Mouse (Mus musculus) urinary bladder, adult 2 months (tissue): ENCODE measurements around the gene Csdc2. TPM values are rescaled to one million over a fixed set of nuclear protein-coding genes. Genes with fewer than 3 reads are reported as not detected.
"Not testable (repeated sequence)": the region's sequence is repeated elsewhere in the genome, so short reads cannot be mapped to it uniquely, and the experiment has no call there.

Source experiments
- DNase-seq: peaks from one replicate; pipeline ENCODE4 v3.0.0; 2022; ENCODE audit warnings: low spot score
- polyA plus RNA-seq: library from polyadenylated mRNA; depleted of rRNA; stranded (reverse); fragments of >200 nt; gene quantifications from 2 replicates; pipeline ENCODE4 v1.2.3, GENCODE M21; 2012; rRNA removed

The Csdc2 gene
- polyA plus RNA-seq = 20.2 and 29.6 TPM in 2 replicates

DNA sequence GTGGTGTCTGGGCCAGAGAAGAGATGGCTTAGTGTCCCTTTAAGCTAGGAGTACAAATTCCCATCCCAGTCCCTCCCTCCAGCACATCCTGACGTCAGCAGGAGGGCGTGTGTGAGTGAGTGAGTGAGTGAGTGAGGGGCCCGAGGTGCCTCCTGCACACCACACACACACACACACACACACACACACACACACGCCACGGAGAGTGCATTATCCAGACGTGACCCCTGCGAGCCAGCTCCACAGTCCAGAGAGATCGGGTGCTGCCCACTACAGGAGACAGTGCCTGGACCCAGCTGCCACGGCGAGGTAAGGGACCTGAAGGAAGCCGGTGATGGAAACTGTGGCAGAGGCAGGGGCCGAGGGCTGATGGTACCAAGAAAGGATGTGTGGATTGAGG lies at the start of gene Csdc2:
Gene Csdc2, plus strand, starts transcription at position 81 of the 400 bp plus-strand sequence.
- no peak for DNase-seq

DNA sequence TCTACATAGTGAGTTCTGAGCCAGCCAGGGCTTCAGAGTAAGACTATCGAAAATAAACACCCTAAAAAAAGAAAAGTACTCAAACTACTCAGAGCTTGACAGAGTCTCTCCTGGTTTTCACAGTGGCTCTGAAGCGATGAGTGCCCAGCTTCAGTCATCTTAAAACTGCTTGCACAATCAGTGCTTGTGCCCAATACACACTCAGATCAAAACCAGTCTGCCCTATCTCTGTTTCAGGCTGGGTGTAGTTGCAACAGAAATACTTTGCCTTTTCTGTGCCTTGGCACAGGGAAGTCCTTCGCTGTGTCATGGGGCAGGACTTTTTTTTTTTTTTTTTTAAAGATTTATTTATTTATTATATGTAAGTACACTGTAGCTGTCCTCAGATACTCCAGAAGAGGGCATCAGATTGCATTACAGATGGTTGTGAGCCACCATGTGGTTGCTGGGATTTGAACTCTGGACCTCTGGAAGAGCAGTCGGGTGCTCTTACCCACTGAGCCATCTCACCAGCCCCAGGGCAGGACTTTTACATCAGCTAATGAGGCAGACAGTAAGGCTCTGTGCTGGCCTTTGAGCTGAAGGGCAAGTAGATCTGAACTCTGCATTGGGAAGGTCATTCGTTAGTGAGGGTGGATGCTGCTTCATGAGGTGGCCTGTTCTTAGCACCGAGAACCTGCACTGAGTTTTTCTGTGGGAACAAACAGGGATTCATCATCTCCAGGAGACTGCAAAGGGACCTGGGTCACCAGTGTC lies 49.6 kb upstream of the Csdc2 start:
- no peak for DNase-seq

DNA sequence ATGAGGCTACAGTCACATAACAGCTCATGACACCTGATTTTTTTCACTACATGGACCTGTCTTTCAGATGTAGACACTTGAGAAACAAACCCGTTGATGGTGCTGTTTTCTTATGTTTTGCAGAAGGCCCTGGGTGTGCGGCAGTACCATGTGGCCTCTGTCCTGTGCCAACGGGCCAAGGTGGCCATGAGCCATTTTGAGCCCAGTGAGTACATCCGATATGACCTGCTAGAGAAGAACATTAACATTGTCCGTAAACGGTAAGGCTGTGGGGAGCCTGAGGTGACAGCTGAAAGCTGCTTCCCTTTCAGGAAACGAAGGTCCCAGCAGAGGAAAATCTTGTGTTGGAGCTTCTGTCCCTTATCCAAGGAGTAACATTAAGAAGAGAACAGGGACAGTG lies 47.4 kb upstream of the Csdc2 start:
- no peak for DNase-seq

DNA sequence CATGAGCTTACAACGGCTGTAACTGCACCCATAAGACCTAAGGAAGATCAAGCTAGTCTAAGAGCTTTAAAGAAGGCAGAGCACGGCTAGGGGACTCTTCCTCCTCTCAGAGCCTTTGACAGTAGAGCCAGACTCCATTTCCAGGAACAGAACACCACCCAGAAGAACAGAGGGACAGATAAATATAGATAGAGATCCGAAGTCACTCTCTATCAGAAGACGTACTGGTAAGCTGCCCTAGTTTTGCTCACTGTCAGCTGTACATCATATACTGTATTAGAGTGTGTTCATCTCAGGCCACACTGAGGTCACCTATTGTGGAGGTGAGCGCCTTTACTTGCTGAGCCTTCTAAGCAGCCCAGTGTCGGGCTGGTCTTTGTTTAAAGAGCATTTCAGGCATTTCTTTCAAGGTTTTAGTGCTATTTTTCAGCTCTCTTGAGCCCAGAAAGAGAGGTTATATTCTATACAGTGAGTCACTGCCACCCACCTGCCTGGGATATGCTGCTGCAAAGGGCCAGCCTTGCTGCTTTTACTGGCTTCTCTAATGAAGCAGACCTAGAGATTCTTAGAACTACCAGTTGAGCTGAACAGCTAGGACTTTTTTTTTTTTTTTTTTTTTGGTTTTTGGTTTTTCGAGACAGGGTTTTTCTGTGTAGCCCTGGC lies 45.3 kb upstream of the Csdc2 start:
- DNase-seq = no peak

DNA sequence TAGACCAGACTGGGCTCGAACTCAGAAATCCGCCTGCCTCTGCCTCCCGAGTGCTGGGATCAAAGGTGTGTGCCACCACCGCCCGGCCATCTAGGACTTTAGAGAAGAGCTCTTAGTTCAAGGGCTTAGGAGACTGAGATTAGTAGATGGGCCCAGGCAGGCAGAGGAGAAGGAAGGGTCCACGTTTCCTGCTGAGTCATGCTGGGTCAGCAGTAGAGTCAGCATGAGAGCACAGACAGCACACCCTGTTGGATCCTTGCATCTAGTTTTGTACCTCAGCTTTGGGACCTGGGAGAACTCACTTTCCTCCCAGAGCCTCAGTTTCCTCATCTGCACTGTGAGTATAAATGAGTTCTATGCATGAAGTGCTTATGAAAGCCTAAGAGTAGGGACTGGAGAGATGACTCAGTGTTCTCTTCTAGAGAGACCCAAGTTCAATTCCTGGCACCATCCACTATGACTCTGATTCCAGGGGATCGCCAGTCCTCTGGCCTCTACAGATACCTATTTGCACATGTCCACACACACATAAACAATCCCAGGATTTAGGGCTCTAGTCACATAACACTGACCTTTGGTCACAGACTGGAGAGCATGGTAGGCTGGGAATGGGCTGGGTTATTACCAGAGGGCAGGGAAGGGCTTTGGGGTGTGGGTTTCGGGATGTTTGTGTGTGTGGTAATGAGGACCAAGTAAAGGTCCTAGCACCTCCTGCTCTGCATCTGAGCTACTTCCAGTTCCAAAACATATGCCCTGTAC lies 44.6 kb upstream of the Csdc2 start:
- no peak for DNase-seq

DNA sequence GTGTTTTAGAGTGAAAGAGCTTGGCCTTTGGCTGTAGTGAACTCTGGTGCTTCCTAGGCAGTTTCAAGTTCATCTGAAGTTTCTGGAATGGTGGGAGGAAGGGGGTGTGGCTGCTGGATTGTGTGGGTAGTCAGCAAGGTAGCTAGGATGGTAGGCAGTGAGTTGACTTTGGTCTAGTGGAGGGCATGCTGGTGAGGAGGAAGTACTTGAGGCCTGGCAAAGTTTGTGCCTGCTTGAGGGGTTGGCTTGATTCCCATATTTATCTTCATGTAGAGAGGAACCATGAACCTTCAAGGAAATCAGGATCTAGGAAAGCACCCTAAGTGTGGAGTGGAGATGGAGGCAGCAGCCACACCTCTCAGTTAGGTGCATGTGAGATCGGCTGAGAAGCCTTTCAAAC lies 42.6 kb upstream of the Csdc2 start:
- DNase-seq = no peak

DNA sequence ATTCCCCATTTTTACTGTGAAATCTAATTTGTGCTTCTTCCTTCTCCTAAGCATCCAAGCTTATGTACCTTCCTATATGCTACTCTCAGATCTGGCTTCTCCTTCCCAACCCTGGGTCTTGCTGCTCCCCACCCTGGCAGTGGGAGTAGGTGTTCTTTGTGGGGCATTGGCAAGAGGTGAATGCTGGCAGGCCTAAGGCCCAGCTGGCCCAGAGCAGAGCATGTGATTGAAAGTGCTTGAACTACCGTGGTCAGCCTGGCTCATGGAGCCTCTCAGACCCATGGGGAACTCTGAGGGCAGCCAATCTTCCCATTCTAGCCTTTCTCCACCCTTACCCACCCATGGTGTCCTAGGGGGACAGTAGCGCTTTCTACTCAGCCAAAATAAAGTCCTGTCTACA lies 40.2 kb upstream of the Csdc2 start:
- no peak for DNase-seq

DNA sequence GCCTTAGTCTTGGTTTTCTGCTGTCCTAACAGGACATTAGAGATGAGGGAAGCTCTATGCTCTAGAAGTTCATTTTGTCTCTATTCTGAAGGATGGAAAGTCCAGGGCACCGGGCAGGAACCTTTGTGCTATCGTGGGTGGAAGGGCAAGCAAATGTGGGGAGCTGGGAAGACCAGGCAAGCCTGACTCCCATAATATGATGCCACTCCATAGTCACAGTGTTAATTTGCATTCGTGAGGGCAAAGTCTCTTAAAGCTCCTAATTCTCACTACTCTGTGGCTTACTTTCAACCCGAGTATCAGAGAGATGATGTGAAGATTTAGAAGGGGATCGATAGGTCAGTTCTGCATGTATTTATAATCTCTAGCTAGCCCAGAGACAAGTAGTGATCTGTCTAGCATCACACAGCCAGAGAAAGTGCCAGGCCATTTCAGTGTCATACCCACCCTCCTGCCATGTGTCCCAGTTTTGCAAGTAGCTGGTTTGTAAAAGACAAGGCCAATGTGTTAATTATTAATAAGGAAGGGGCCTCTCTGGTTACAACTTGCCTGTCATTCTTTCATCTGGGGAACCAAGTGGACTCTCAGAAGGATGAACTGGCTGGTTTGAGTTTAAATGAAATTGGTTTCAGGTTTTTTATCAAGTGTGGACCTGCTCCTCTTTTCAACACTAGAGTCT lies 38.8 kb upstream of the Csdc2 start:
- DNase-seq = no peak

DNA sequence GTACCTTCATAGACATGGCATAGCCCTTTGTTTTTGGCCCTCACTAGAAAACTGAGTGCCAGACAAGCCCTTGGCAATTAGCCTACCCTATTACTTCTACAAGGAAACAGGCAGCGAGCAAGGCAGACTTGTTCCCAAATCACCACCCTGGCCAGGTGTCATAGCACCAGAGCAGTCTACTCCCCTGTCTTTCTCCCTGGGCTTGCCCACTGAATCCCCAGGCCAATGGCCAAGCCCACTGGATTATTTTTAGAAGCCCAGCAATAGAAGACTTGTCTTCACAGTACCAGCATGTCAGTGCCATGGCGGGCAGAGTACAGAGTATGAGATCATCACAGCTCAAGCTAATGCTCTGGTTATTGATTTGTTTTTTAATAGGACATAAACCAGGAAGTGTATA lies 37.8 kb upstream of the Csdc2 start:
- DNase-seq = no peak

DNA sequence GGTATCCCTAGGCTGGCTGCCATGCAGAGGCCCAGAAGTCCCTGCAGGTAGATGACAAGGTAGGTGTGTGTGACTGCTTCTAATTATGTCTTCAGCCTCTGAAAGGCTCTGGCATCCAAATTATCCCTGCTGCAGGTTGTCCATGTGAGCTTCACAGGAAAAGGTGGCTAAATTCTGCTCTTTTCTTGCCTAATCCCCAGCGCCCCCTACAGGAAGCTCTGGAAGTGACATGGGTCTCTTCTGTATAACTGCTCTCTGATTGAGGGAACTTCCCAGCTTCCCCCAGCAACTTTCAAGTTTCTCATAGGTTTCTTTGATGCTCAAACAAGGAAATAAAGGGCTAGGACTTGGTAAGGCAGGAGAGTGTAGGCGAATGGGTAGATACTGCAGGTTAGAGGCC lies 31.6 kb upstream of the Csdc2 start:
- DNase-seq = no peak

DNA sequence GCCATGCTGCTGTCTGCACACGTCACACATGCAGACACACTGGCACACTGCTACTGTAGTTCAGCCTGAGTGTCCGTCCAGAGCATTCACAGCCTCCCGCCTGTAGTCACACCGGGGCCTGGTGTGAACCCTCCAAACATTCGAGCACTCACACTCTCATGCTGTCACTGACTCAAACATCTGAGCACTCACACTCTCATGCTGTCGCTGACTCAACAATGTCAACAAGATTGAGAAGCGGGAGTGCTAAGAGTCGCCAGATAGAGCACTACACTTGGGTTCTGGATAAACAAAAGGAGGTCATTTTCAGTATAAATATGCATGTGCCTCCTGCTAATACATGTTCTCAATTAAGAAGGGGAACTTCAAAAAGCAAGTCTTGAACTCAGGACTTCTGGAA lies 28.6 kb upstream of the Csdc2 start:
- no peak for DNase-seq

DNA sequence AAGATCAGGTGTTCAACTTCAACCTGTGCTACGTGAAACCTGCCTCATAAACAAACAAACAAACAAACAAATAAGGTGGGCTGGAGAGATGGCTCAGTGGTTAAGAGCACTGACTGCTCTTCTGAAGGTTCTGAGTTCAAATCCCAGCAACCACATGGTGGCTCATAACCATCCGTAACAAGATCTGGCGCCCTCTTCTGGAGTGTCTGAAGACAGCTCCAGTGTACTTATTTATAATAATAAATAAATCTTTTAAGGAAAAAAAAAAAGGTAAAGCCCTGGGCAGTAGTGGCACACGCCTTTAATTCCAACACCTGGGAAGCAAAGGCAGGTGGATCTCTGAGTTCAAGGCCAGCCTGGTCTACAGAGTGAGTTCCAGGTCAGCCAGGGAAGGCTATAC lies 27.8 kb upstream of the Csdc2 start:
- DNase-seq = not testable (repeated sequence)

DNA sequence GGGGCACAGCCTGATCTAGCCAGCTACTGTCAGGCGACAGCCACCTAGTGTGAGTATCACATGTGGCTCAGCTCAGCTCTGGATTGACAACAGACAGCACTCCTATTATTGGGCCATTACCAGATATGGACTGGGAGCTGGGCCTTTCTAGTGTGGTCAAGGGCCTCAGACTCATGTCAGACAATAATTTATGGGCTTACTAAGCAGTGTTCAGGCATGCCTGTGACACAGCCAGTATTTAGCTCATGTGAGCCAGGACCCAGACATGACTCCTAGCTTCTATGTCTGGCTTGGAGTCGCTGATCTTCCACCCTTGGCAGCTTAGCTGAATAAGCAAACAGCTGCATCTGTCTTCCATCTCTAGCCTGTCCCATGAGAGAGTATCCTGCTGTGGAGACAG lies 24.1 kb upstream of the Csdc2 start:
- DNase-seq = no peak

DNA sequence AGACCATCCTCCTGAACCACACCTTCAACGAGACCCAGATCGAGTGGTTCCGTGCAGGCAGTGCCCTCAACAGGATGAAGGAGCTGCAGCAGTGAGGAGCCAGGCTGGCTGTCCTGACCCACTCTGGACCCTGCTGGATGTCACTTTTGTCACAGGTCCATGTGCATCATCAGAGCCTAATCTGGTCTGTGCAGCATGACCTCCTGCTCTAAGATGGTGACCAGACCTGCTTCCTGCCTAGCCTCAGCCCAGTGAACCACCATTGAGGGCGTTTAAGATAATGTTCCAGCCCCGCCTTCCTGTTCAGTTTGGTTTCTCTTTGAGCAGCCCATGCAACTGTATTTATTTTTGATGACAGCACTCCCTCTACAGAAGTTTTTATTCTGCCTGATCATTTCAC lies 21.9 kb upstream of the Csdc2 start:
- no peak for DNase-seq

DNA sequence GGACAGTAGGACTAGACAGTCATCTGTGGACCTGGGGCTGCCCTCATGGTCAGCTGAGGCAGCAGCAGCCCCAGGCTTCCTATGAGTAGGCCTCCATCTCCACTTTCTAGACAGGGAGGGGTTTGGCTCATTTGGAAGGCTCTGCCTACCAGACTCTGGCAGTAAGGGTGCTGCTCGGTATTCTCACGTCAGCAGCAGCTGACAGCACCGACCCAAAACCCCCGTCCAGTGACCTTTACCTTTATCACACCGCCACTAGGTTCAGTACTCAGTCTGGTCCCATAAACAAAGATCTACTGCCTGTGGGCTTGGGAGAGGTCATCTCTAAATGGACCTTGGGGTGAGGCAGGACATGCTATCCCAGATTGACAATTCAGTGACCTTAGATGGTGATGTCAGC lies 20.9 kb upstream of the Csdc2 start:
- no peak for DNase-seq

DNA sequence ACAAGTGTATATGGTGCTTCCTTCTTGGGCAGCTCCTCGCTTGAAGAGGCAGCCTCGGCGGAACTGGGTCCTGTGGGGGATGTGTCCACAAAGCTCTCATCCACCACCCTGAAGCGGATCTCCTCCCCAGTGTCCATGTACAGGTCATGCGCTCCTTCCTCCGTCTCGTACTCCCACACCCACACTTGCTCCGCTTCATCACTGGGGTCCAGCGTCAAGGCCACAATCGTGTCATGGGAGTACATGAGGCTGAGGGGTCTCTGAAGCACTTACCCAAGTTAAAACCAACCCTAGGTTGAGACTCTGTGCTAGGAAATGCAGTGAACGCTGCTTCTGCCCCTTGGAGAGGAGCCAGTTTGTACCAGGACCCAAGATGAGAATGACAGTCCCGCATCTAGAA lies 19.4 kb upstream of the Csdc2 start:
- no peak for DNase-seq

DNA sequence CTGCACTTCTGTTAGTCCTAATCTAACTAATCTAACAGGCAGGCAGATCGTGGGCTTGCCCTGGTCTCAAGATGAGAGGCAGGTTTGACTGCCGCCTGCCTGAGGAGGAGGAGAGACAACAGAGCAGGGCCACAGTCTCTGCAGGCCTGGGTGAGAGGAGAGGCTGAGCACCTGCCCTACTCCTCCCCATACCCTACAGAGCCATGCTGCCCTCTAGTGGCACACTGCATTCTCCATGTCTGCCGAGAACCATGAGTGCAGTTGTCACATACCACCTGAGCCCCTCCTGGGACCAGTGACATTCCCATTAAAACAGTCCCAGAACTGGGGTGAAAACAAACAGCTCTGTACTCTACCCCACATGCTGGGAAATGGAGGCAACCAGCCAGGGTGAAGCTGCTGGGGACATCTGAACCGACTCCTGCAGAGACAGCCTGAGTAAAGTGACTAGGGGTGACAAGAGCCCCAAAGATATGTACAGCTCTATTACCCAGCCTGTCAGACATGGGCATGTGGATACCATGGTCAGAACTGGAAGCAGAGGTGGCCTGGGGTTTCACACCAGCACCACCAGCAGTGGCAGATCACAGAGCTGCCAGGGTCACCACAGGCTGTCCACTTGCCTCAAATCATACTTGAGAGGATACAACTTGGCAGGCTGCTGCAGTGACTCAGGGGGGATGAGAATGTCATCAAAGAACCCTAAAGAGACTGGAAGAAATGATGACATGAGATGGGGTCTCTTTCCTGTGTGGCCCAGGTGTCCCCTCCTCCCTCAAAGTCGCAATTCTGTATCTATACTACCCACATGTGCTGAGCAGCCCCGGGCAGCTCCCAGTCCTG lies 18.7 kb upstream of the Csdc2 start:
- peak; percentile 51 for DNase-seq

DNA sequence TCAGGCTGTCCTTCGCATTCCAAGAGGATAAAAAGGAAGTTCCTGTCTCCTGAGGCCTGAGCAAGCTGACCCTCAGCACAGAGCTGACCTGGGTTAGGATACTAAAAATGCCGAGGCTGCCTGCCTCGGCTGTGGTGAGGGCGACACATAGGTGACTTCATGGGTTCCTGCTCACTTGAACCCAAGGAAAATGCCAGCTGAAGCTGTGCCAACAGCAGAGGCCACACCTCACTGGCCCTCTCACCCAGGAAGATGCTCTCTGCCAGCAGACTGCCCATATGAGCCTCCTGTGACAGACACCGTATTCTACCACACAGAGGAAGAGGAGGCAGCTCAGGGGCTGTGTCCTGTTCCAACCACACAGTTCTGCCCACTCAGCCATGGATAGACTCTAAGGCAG lies 17.5 kb upstream of the Csdc2 start:
- DNase-seq = no peak

DNA sequence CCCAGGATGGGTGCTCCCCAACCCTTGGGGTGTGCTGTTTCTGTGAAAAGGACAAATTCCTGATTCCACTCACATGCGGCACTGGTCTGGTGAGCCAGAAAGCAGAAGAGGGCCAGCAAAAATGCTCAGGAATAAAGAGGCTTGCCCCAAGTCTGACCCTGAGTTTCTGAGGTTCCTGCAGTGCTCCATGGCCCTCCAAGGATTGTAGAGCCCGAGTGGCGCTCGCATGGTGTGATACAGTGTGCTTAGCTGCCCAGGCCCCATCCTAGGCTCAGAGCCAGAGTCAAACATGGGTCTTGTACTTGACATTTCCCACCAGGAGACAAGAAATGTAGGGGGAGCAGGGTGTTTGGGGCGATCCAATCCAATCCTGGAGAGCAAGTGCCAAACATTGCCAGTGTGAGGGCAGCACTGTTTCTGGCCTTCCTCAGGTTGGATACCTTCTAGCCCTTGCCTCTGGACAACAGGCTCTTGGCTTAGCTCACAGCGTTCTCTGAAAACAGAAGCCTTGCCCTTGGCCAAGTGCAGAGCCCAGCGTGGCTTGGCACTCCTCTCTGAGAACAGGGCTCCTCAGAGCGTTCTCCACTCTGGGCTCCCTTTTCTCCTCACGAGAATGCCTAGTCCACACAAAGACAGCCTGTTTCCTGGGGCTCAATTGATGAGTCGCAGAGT lies 15.9 kb upstream of the Csdc2 start:
- DNase-seq = no peak

DNA sequence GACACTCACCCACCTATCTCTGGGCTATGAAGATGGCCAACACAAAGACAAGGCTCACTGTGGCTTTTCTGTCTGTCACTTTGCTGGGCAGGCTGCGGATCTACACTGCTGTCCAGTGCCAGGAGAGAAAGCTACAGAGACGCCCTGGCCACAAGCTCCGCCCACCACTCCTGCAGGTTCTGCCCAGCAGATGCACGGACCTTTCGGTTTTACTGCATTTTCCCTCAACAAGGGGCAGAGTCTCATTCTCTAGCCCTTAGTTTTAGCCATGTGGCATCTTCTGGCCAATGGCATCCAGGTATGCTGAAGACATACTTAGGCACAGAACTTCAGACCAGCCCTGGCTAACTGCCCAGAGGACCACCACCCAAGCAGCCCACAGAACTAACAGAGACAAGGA lies 15.3 kb upstream of the Csdc2 start:
- DNase-seq = no peak

DNA sequence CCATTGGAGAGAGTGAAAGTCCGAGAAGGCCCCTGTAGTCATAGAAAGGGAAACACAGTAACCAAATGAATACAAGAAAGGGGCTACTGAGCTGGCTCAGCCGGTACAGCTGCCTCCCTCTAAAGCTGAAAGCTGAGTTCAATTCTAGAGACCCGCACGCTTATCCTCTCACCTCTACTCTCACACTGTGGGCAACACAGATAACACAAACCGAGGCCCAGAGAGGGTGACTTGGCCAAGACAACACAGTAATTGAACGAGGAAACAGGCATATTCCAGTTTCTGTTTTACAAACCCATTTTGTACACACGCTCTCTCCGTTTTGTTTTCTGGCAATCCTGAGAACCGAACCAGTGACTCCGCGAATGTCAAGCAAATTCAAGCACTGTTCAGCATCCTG lies 11.6 kb upstream of the Csdc2 start:
- no peak for DNase-seq
